Mouse (Mus musculus) heart, embryonic 10.5 days (tissue): ENCODE measurements around the gene Ift22. TPM values are rescaled to one million over a fixed set of nuclear protein-coding genes. Genes with fewer than 3 reads are reported as not detected.
A peak's percentile ranks its signal among the peaks of the same experiment; 100 is the strongest.

ENCODE experiments used
- DNase-seq: peaks from one replicate; pipeline ENCODE4 v3.0.0-alpha.2; 2017; ENCODE audit warnings: low spot score
- H3K27ac ChIP-seq: fragments of 300-500 bp; sonication (generic); 2 replicates; pipeline ENCODE4 v1.5.1; 2016; ENCODE audit warnings: mild to moderate bottlenecking
- H3K27me3 ChIP-seq: fragments of 300-500 bp; sonication (generic); 2 replicates; pipeline ENCODE4 v1.6.1; 2016; ENCODE audit warnings: mild to moderate bottlenecking; ENCODE audit not compliant: poor library complexity, insufficient read depth, severe bottlenecking
- H3K36me3 ChIP-seq: fragments of 300-500 bp; sonication (generic); 2 replicates; pipeline ENCODE4 v1.6.1; 2016; ENCODE audit warnings: mild to moderate bottlenecking, moderate library complexity
- H3K4me1 ChIP-seq: fragments of 300-500 bp; sonication (generic); 2 replicates; pipeline ENCODE4 v1.6.1; 2016; ENCODE audit warnings: mild to moderate bottlenecking
- H3K4me3 ChIP-seq: fragments of 300-500 bp; sonication (generic); 2 replicates; pipeline ENCODE4 v1.5.1; 2016; ENCODE audit warnings: mild to moderate bottlenecking, moderate library complexity
- H3K9me3 ChIP-seq: fragments of 300-500 bp; sonication (generic); 2 replicates; pipeline ENCODE4 v1.6.1; 2016; ENCODE audit warnings: mild to moderate bottlenecking, moderate library complexity
- WGBS: fragments of 180-500 bp; shearing (Covaris S2); methylation state at CpG from one replicate; pipeline ENCODE4 v1.1.7; 2016; 5-methylcytosine and 5-hydroxymethylcytosine counted together
- polyA plus RNA-seq: library from polyadenylated mRNA; unstranded; fragments of >200 nt; fragmentation: Nextera tagmentation; extraction: Ambion mirVana; gene quantifications from 2 replicates; pipeline ENCODE4 v1.2.1, GENCODE M21; 2016

The Ift22 gene
- polyA plus RNA-seq, 1 experiment from 2014 or later: 54.5 TPM

- H3K36me3 ChIP-seq: 0 out of 2 replicates have a peak, but pooled peaks cover 4% of the 10 kb centered on the region
- WGBS: 1% methylated on average over 47 of the region's 47 CpGs
- H3K27ac ChIP-seq: peak overlapping the region; percentile 79
- H3K4me1 ChIP-seq: peaks cover 18% of the 10 kb centered on the region; the same call in 1 of the 2 replicates
- DNase-seq: no peak
- peak overlapping the region; percentile 66 for H3K4me3 ChIP-seq
- no peaks in the 10 kb centered on the region for H3K9me3 ChIP-seq
- H3K27me3 ChIP-seq: peaks cover 39% of the 10 kb centered on the region
These were observed 25.7 kb upstream of the Ift22 start for GRCm38 (mm10) chr5:136882055-136882787.

- H3K4me1 ChIP-seq: peaks cover 23% of the 10 kb centered on the region
These were observed 25.0 kb upstream of the Ift22 start, which contains the start of gene Col26a1 for GRCm38 (mm10) chr5:136882788-136883439. TSS of gene Col26a1 (minus strand) at chr5:136883209.

GRCm38 (mm10) chr5:136886957-136887356 lies 21.0 kb upstream of the Ift22 start:
- DNase-seq: no peak
- Histone ChIP-seq H3K36me3 (no peaks in the 10 kb centered on the region), H3K9me3 (no peaks in the 10 kb centered on the region), H3K4me1 (peaks cover 29% of the 10 kb centered on the region), H3K27me3 (peaks cover 33% of the 10 kb centered on the region), H3K27ac (peak overlapping the region; percentile 37), H3K4me3 (no peak overlapping the region)
- WGBS: 31% methylated on average over 7 of the region's 7 CpGs

More at GRCm38 (mm10) chr5:136882788-136883439, 25.0 kb upstream of the Ift22 start, which contains the start of gene Col26a1:
- Histone ChIP-seq H3K9me3 (no peaks in the 10 kb centered on the region), H3K4me3 (peak within 1 kb of the TSS; percentile 66), H3K27me3 (peaks cover 39% of the 10 kb centered on the region), H3K27ac (peak within 1 kb of the TSS; percentile 79), H3K36me3 (0 out of 2 replicates have a peak, but pooled peaks cover 1% of the 10 kb centered on the region)
- WGBS: 1% methylated on average over 43 of the region's 44 CpGs
- DNase-seq: no peak

- peaks cover 15% of the 10 kb centered on the region for H3K27me3 ChIP-seq
- H3K36me3 ChIP-seq: no peaks in the 10 kb centered on the region
- 46% methylated on average over 19 of the region's 19 CpGs for WGBS
- DNase-seq: no peak
- H3K4me3 ChIP-seq: 0 out of 2 replicates have a peak overlapping the region, but pooled peaks have one; percentile 1
- peaks cover 17% of the 10 kb centered on the region for H3K4me1 ChIP-seq
- H3K9me3 ChIP-seq: no peaks in the 10 kb centered on the region
- no peak overlapping the region; the same call in 1 of the 2 replicates for H3K27ac ChIP-seq
These were observed 19.2 kb upstream of the Ift22 start for GRCm38 (mm10) chr5:136888539-136889355.

- no peak overlapping the region for H3K27ac ChIP-seq
- H3K4me3 ChIP-seq: no peak overlapping the region
- no peaks in the 10 kb centered on the region for H3K36me3 ChIP-seq
- peaks cover 4% of the 10 kb centered on the region; the same call in 1 of the 2 replicates for H3K4me1 ChIP-seq
- DNase-seq: no peak
- no peaks in the 10 kb centered on the region for H3K27me3 ChIP-seq
- WGBS: 64% methylated on average over 25 of the region's 25 CpGs
- H3K9me3 ChIP-seq: no peaks in the 10 kb centered on the region
These were observed 13.0 kb upstream of the Ift22 start for GRCm38 (mm10) chr5:136894840-136895528.

- Histone ChIP-seq H3K4me1 (peaks cover 8% of the 10 kb centered on the region), H3K27ac (no peak overlapping the region), H3K9me3 (no peaks in the 10 kb centered on the region), H3K27me3 (no peaks in the 10 kb centered on the region), H3K4me3 (no peak overlapping the region), H3K36me3 (no peaks in the 10 kb centered on the region)
- 57% methylated on average over 10 of the region's 10 CpGs for WGBS
- DNase-seq: no peak
These were observed 12.4 kb upstream of the Ift22 start for GRCm38 (mm10) chr5:136895529-136895963.

- Histone ChIP-seq H3K27ac (no peak overlapping the region), H3K4me1 (peaks cover 20% of the 10 kb centered on the region), H3K9me3 (no peaks in the 10 kb centered on the region), H3K4me3 (no peak overlapping the region), H3K27me3 (no peaks in the 10 kb centered on the region), H3K36me3 (no peaks in the 10 kb centered on the region)
- WGBS: 56% methylated on average over 3 of the region's 3 CpGs
- no peak for DNase-seq
These were observed 3.3 kb upstream of the Ift22 start for GRCm38 (mm10) chr5:136904621-136905020.

GRCm38 (mm10) chr5:136905630-136906029 lies 2.3 kb upstream of the Ift22 start:
- DNase-seq: no peak
- Histone ChIP-seq H3K27ac (no peak overlapping the region), H3K27me3 (no peaks in the 10 kb centered on the region), H3K4me1 (peaks cover 12% of the 10 kb centered on the region; the same call in 1 of the 2 replicates), H3K9me3 (no peaks in the 10 kb centered on the region), H3K36me3 (no peaks in the 10 kb centered on the region), H3K4me3 (no peak overlapping the region)
- 45% methylated on average over 7 of the region's 7 CpGs for WGBS

- Histone ChIP-seq H3K36me3 (peaks cover 16% of the 10 kb centered on the region), H3K4me3 (peak overlapping the region; percentile 85), H3K27ac (peak overlapping the region; percentile 62), H3K27me3 (no peaks in the 10 kb centered on the region), H3K9me3 (no peaks in the 10 kb centered on the region), H3K4me1 (peaks cover 12% of the 10 kb centered on the region; the same call in 1 of the 2 replicates)
- 39% methylated on average over 9 of the region's 9 CpGs for WGBS
- DNase-seq: no peak
These were observed 363 bp upstream of the Ift22 start for GRCm38 (mm10) chr5:136907587-136907986.

- Histone ChIP-seq H3K9me3 (no peaks in the 10 kb centered on the region), H3K4me1 (no peaks in the 10 kb centered on the region; the same call in 1 of the 2 replicates), H3K27me3 (no peaks in the 10 kb centered on the region), H3K4me3 (no peak overlapping the region), H3K36me3 (peaks cover 29% of the 10 kb centered on the region), H3K27ac (no peak overlapping the region)
- no peak for DNase-seq
- WGBS: 82% methylated on average over 3 of the region's 3 CpGs
These were observed 6.2 kb downstream of the Ift22 start for GRCm38 (mm10) chr5:136914183-136914582.

GRCm38 (mm10) chr5:136917613-136918242 lies 9.8 kb downstream of the Ift22 start:
- Histone ChIP-seq H3K36me3 (peaks cover 12% of the 10 kb centered on the region), H3K9me3 (no peaks in the 10 kb centered on the region), H3K4me3 (no peak overlapping the region), H3K27me3 (no peaks in the 10 kb centered on the region), H3K4me1 (peaks cover 6% of the 10 kb centered on the region), H3K27ac (no peak overlapping the region)
- no peak for DNase-seq
- 93% methylated on average over 8 of the region's 8 CpGs for WGBS
